Mouse (Mus musculus): ENCODE results near the gene Ptges2. TPM values are rescaled to one million over a fixed set of nuclear protein-coding genes. Genes with fewer than 3 reads are reported as not detected.
A peak's percentile ranks its signal among the peaks of the same experiment; 100 is the strongest.

The Ptges2 gene
- polyA plus RNA-seq, 2 experiments = 11.4 to 11.6 TPM

DNA sequence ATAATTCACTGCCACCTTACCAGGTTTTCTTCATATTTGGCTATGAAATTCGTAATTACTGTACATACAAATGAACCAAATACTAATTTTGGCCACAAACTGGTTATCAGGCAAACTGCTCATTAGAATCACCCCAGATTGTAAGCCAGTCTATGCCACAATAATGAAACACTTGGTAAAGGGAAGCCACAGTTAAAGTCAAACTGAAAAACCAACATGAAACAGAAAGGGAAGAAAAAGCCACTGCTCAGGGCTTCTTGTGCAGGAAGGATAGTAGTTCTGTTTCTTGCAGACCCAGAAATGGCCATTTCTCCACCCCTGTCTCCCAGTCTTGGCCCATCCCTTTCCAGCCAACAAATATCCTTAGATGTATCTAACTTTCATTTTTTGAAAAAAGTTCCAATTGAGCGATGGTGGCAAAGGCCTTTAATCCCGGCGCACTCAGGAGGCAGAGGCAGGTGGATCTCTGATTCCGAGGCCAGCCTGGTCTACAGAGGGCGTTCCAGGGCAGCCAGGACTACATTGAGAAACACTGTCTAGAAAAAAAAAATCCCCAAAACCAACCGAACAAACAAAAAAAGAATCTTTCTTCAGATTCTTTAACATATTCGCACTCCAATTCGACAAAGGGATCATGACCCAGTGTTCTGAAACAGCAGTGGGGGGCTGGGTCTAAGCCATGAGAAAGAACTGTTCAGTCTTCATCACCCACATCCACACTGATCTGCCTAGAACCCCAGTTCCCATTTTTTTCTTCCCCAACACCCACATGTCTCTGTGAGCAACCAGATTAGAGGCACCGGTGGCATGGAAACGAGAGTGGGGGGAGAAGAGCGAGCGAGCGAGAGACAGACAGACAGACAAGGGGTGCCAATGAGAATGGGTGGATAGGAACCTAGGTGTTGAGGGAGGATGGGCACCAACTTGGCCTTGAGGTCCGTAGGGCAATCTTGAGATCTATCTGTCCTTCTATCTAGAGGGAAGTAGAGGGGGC, 54.4 kb downstream of the Ptges2 start, which contains the start of gene Naif1:
TSS of gene Naif1 (plus strand) at position 697 of the 994 bp plus-strand sequence.
- TF ChIP-seq EP300 (IDR thresholded peaks at IDR 0.05; ENCODE audit: low read depth) = no peak
- TF ChIP-seq CTCF (IDR thresholded peaks at IDR 0.05; ENCODE audit: low read depth) = no peak
- WGBS (ENCODE audit: insufficient replicate concordance) = 53% methylated on average over 15 of the region's 15 CpGs
- DNase-seq (ENCODE audit: low read depth in 3 of 3, low spot score in 3 of 3) = no peak
- peak within 1 kb of the TSS; percentile 94 for H3K9ac ChIP-seq (replicated peaks)
- peak within 1 kb of the TSS; percentile 75 for H3K27ac ChIP-seq
- H3K4me2 ChIP-seq (ENCODE audit: low read depth) = peak within 1 kb of the TSS; percentile 99
- peak within 1 kb of the TSS; percentile 80 to 97 for H3K4me3 ChIP-seq (ENCODE audit: insufficient read depth in 1 of 2, low read depth in 2 of 2, low read length in 2 of 2)
- peaks cover 27 to 42% of the 10 kb centered on the region in 2 experiments for H3K4me1 ChIP-seq (replicated peaks; ENCODE audit: control insufficient read depth in 2 of 2, insufficient read depth in 2 of 2, low read length in 1 of 2)
- no peak for ATAC-seq (ENCODE audit: insufficient read depth)
- H3K27me3 ChIP-seq (ENCODE audit: control insufficient read depth, insufficient read depth, low read length) = no peaks in the 10 kb centered on the region
- no peaks in the 10 kb centered on the region for H3K9me3 ChIP-seq (ENCODE audit: control insufficient read depth, low read length)
- no peaks in the 10 kb centered on the region; the same call in 1 of the 2 replicates for H3K36me3 ChIP-seq (replicated peaks; ENCODE audit: control insufficient read depth, insufficient read depth, low read depth)

DNA sequence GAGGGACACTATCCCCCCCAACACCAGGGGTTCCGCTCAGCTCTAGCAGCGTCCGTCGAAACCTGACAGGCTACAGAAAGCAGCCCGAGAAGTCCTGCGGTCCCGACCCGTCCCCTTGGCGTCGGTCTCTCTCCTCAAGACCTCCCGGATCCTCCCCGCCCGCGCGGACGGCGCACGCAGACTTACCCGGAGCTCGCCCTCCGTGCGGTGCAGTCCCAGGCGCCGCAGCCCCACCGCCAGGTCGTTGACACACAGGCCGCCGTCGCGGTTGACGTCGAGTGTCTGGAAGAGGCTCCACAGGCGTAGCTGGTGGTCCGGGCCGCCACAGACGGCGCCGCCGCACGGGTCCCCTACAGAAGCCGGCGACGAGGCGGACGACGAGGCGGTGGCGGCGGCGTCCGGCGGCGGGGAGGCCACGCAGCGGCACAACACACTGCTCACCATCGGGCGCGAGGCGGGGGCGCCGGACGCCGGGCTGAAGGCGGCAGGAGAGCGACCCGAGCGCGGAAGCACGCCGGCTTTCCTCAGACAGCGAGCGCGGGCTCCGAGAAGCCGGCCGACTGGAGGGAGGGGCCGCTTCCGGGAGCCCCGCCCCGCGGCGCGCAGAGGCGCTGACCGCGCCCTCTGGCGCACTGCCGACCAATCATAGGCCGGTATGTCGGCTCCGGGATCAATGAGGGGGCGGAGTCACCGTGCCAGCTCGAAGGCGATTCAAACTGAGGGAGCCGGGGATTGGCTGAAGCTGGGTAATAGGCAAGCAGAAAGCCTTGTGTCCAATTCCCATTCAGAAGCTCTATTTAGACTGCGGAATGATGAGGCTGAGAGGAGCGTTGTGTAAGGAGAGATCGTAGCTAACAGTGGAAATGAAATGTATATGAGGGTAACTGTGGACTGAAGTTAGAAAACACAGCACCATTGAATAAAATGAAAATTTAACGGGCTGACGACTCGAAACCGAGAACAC, 55.5 kb downstream of the Ptges2 start, which contains the start of gene Slc25a25:
TSS of gene Slc25a25 (minus strand) at position 565 of the 964 bp plus-strand sequence.
- peak; percentile 95 for DNase-seq (ENCODE audit: low read depth in 3 of 3, low spot score in 3 of 3)
- Histone ChIP-seq H3K27ac (peak within 1 kb of the TSS; percentile 95), H3K9me3 (ENCODE audit: control insufficient read depth, low read length) (no peaks in the 10 kb centered on the region), H3K36me3 (replicated peaks; ENCODE audit: control insufficient read depth, insufficient read depth, low read depth) (no peaks in the 10 kb centered on the region), H3K9ac (replicated peaks) (peak within 1 kb of the TSS; percentile 94), H3K4me3 (ENCODE audit: insufficient read depth in 1 of 2, low read depth in 2 of 2, low read length in 2 of 2) (peak within 1 kb of the TSS; percentile 80 to 97), H3K27me3 (ENCODE audit: control insufficient read depth, insufficient read depth, low read length) (no peaks in the 10 kb centered on the region), H3K4me2 (ENCODE audit: low read depth) (peak within 1 kb of the TSS; percentile 99), H3K4me1 (replicated peaks; ENCODE audit: control insufficient read depth in 2 of 2, insufficient read depth in 2 of 2, low read length in 1 of 2) (peaks cover 27 to 42% of the 10 kb centered on the region in 2 experiments)
- TF ChIP-seq EP300 (IDR thresholded peaks at IDR 0.05; ENCODE audit: low read depth) (no peak), CTCF (IDR thresholded peaks at IDR 0.05; ENCODE audit: low read depth) (no peak)
- WGBS (ENCODE audit: insufficient replicate concordance) = under 1% methylated on average over 103 of the region's 103 CpGs
- peak; percentile 88 for ATAC-seq (ENCODE audit: insufficient read depth)

DNA sequence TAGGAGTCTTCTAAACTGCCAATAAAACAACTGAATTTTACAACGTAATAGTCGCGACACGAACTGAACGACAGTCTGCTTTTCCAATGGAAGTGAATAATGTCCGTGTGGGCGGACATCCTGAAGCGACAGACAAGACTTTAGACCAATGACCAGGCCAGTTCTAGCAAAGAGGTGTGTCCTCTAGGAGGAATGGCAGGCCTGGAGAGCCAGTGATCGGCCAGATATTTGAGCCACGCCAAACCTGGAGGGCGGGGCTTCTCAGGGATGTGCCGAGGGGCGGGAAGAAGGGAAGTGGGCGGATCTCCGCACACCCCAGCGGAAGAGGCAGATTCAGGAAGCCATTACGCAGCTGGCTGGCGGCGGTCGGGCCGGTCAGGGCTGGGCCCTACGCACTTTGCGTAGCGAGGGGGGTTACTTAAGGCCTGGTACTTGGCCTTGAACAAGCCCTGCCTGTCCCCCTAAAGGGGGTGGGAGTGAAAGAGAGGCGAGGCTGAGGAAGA, 56.2 kb downstream of the Ptges2 start:
- peak; percentile 99 for DNase-seq (ENCODE audit: low read depth in 3 of 3, low spot score in 3 of 3)
- peak overlapping the region; percentile 99 for H3K4me2 ChIP-seq (ENCODE audit: low read depth)
- H3K4me1 ChIP-seq (replicated peaks; ENCODE audit: control insufficient read depth in 2 of 2, insufficient read depth in 2 of 2, low read length in 1 of 2) = peaks cover 27 to 40% of the 10 kb centered on the region in 2 experiments
- TF ChIP-seq CTCF (IDR thresholded peaks at IDR 0.05; ENCODE audit: low read depth) (no peak), EP300 (IDR thresholded peaks at IDR 0.05; ENCODE audit: low read depth) (peak; percentile 75)
- WGBS (ENCODE audit: insufficient replicate concordance) = under 1% methylated on average over 25 of the region's 25 CpGs
- H3K27me3 ChIP-seq (ENCODE audit: control insufficient read depth, insufficient read depth, low read length) = no peaks in the 10 kb centered on the region
- H3K4me3 ChIP-seq (ENCODE audit: insufficient read depth in 1 of 2, low read depth in 2 of 2, low read length in 2 of 2) = peak overlapping the region; percentile 71 to 97
- H3K9ac ChIP-seq (replicated peaks) = peak overlapping the region; percentile 75
- H3K9me3 ChIP-seq (ENCODE audit: control insufficient read depth, low read length) = no peaks in the 10 kb centered on the region
- peak overlapping the region; percentile 95 for H3K27ac ChIP-seq
- peak; percentile 94 for ATAC-seq (ENCODE audit: insufficient read depth)
- H3K36me3 ChIP-seq (replicated peaks; ENCODE audit: control insufficient read depth, insufficient read depth, low read depth) = no peaks in the 10 kb centered on the region

DNA sequence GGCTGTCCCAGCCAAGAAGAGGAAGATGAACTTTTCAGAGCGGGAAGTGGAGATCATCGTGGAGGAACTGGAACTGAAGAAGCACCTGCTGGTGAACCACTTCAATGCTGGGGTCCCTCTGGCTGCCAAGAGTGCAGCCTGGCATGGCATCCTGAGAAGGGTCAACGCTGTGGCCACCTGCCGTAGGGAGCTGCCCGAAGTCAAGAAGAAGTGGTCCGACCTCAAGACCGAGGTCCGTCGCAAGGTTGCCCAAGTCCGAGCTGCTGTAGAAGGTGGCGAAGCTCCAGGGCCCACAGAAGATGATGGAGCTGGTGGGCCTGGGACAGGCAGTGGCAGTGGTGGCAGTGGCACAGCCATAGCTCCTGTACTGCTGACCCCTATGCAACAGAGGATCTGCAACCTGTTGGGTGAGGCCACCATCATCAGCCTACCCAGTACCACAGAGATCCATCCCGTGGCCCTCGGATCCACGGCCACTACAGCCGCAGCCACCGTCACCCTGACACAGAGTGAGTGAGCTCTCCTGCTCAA, 56.8 kb downstream of the Ptges2 start:
- no peak for DNase-seq (ENCODE audit: low read depth in 3 of 3, low spot score in 3 of 3)
- H3K27ac ChIP-seq = peak overlapping the region; percentile 54

More for the DNA sequence above, 56.8 kb downstream of the Ptges2 start:
- no peaks in the 10 kb centered on the region for H3K9me3 ChIP-seq (ENCODE audit: control insufficient read depth, low read length)
- no peak for ATAC-seq (ENCODE audit: insufficient read depth)
- TF ChIP-seq CTCF (IDR thresholded peaks at IDR 0.05; ENCODE audit: low read depth) (no peak; the same call in 1 of the 2 replicates), EP300 (IDR thresholded peaks at IDR 0.05; ENCODE audit: low read depth) (no peak)
- no peaks in the 10 kb centered on the region for H3K36me3 ChIP-seq (replicated peaks; ENCODE audit: control insufficient read depth, insufficient read depth, low read depth)
- H3K9ac ChIP-seq (replicated peaks) = peak overlapping the region; percentile 73
- 78% methylated on average over 16 of the region's 16 CpGs for WGBS (ENCODE audit: insufficient replicate concordance)
- H3K4me2 ChIP-seq (ENCODE audit: low read depth) = peak overlapping the region; percentile 99
- H3K4me1 ChIP-seq (replicated peaks; ENCODE audit: control insufficient read depth in 2 of 2, insufficient read depth in 2 of 2, low read length in 1 of 2) = peaks cover 27 to 37% of the 10 kb centered on the region in 2 experiments
- H3K4me3 ChIP-seq (ENCODE audit: insufficient read depth in 1 of 2, low read depth in 2 of 2, low read length in 2 of 2) = peak overlapping the region; percentile 52 to 62
- no peaks in the 10 kb centered on the region for H3K27me3 ChIP-seq (ENCODE audit: control insufficient read depth, insufficient read depth, low read length)
